Mouse (Mus musculus): ENCODE data around the gene Sohlh1.

Gene Sohlh1

DNA sequence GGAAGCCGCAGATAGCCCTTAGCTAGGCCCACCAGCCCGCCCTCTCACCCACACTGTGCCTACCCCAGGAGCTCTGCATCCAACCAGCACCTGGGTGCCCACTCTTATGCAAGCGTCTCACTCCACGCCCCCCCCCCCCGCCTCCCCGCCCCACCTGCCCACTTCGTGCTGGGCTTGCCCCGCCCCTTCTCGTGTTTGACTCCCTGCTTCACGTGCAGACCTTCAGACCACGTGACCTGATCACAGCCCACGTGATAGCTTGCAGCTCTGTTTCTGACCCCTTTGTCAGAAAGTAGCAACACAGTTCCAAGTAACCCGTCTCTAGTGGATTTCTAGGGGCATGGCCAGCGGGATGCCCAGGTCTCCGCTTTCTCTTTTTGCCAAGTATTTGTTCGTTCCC is at the start of gene Sohlh1:
Gene Sohlh1, minus strand, starts transcription at position 23 of the 400 bp plus-strand sequence.
- no peak for DNase-seq (ENCODE audit: low spot score in 2 of 2)

DNA sequence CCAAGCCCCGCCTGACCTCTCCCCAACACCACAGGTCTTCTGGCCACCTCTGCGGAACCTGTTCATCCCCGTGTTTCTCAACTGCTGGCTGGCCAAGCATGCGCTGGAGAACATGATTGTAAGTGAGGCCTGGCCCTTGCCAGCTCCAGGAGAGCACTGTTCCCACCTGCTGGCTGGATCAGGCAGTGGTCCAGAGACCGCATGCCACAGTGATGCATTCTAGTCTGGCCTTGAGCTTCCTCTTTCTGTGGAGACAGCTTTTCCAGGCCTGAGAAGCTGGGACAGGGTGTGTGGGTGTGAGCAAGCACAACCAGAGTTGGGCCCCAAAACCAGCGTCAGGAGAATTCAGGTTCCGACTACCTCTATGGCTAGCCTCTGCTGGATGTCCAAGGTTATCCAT is 45.4 kb upstream of the Sohlh1 start:
- no peak for DNase-seq (ENCODE audit: low spot score in 2 of 2)

DNA sequence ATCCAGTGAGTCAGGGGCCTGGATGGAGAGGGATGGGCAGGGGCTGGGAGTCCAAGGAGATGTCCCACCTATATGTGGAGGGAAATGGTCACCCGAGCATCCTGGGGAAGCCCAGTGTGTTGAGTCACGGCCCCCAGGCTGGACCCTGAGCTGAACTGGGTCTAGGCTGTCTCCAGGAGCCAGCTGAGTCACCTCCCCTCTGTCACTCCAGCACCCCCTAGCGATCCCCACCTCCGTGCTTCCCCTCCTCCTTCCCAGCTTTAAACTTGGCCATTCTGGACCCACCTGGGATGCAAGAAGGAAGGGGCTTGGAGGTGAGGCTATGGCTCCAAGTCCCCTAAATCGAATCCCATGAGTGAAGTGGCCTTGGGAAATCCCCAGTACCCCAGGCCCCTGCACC is 41.1 kb upstream of the Sohlh1 start:
- no peak for DNase-seq (ENCODE audit: low spot score in 2 of 2)

DNA sequence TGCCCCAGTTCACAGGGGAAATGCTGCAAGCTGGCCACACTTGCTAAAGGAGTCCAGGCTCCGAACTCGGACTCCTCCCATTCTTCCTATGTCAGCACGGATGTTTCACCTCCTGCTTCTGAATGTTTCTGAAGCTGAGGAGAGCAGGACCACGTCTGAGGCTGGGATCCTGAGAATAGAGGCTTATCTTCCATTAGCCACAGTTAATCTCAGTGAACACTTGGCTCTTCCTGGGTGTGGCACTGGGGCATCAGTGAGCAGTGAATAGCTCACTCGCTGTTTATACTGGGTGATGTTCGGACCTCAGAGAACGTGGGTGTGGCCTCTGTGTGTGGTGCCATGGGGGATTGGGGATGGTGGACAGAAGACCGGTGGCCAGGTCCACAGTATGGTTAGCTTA is 40.2 kb upstream of the Sohlh1 start:
- DNase-seq (ENCODE audit: low spot score in 2 of 2), result no peak

DNA sequence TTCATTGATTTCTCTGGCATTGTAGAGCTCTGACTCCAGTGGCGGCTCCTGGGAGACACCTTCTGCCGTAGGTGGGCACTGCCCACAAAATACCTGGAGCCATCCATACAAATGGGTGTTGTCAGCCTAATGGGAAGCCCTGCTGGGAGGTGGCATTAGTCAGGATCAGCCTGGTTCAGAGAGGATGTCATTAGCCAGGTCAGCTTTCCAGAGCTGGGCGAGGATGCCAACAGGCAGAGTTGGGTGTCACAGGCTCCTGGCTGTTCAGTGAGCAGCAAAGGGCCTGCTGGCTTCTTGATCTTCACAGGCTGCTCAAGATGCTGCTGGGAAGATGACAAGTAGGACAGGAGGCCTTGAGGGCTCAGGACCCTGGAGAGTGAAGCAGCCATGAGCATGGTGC is 37.7 kb upstream of the Sohlh1 start:
- DNase-seq (ENCODE audit: low spot score in 2 of 2), result no peak

DNA sequence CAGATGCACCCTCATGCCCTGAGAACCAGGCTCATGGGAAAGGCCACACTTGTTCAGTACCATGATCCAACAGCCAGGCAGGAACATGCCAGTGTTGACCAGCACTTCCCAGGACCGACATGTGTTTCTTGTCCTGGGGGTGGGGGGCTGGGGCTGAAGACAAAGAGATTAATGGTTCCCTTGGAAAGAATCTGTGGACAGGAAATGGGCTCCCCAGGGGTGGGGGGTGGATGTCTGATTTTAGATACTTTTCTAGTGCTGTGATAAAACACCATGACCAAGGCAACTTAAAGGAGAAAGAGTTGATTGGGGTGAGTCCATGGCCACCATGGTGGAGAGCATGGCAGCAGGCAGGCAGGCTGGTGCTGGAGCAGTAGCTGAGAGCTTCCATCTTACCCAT is 35.2 kb upstream of the Sohlh1 start:
- no peak for DNase-seq (ENCODE audit: low spot score in 2 of 2)

DNA sequence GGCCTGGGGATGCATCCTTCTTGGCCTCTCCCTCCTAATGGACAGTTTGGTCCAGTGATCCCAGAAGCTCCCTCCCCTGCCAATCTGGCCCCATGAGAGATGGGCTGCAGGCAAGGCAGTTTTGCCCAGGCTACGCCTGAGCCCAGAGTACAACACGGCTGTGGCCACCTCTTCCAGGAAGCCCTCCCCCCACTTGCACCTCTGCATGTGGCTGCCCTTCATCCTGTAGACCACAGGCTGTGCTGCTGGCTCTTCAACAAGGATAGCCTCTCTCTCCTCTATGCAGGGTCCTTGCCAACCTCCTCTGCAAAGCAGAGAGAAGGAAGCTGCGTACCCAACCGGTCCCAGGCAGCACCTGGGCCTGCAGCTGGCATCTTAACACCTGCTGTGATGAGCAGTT is 32.0 kb upstream of the Sohlh1 start:
- DNase-seq (ENCODE audit: low spot score in 2 of 2), result no peak

DNA sequence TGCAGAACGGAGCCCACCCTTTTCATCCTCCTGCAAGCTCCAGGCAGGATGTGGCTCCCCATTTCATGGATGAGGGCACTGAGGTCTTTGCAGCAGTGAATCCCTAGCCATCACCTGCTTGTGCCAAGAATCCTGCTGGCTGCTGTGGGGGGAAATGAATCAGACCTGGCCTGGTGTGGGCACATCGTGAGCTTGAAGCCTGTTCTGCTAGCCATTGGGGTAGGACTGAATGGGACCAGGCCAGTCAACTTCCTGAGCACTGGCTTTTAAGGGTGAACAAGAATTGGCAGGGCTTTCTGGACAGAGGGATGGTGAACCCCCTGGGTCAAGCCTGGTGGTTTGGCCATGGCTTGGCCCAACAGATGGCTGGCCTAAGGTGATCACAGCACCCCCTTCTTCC is 31.5 kb upstream of the Sohlh1 start:
- no peak for DNase-seq (ENCODE audit: low spot score in 2 of 2)

DNA sequence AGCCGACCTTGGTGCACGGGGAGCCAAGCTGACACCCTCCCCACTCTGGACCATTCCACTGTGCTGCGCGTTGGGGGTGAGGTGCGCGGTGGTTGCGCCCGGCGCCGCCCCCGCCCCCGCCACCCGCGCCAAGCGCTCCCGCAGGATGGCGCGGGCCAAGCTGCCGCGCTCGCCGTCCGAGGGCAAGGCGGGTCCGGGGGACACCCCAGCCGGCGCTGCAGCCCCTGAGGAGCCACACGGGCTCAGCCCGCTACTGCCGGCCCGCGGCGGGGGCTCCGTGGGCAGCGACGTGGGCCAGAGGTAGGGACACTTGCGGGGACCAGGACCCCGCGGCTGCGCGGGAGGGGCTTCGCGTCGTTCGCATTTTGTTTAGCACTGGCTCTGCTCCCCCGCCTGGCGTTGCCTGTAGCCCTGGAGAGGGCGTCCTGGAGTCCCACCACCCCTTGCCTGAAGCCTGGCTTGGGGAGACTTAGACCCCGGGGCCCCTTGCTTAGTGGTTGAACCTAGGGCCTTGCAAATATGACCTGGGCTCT is 30.8 kb upstream of the Sohlh1 start:
- no peak for DNase-seq (ENCODE audit: low spot score in 2 of 2)

DNA sequence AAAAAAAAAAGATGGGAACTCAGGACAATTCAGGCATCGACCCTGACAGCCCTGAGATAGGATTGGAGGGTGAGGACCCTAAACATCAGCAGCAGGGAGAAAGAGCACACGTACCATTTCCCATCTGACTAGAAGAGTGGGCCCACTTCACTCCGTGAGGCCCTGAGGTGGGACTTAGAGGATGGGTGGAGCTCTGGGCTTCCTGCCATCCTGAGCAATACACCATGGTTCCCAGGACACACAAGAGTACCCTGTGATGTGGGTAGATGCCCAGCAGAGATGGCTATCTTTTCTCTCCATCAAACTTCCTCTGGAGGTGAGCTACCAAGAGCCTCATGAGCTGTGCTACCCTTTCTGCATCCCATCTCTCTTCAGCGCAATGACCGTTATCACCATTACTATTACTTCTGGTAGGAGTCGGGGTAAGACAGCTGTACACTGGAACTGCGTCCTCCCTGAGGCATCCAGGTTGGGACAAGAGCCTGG is 30.2 kb upstream of the Sohlh1 start:
- no peak for DNase-seq (ENCODE audit: low spot score in 2 of 2)

DNA sequence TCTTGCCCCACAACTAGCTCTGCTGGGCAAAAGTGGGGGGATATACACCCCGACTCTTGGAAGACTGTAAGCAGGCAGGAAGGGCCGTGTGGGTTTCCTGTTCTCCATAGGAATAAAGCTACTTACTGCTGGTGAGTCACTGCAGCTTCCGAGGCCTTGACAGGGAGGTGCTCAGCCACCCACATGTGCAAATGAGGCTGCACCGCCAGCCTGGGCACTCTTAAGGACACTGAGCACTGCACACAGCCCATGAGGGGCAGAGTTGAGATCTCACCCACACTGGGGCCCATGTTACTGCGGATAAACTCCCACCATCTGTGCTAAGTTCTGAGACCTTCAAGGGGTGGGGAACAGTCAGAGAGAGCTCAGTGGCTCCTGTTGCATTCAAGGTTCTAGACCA is 19.6 kb upstream of the Sohlh1 start:
- no peak for DNase-seq (ENCODE audit: low spot score in 2 of 2)

DNA sequence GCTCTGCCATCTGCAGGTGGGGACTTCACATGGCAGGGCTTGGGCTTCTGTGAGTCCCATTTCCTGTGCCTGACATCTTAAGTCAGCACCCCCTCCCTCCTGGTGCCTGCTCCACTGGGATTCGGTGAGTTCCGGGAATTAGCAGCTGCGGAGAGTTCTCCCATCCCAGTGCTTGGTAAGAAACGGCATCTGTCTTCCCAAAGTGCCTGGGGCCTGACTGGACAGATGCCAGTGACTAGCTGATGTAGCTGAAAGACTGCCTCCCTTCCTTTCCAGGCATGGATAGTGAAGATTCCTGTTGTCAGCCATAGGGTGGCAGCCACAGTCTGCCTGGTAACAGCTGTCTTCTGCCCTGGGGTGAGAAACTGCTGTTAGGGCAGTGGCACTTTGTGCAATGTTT is 18.4 kb upstream of the Sohlh1 start:
- DNase-seq (ENCODE audit: low spot score in 2 of 2), result no peak

DNA sequence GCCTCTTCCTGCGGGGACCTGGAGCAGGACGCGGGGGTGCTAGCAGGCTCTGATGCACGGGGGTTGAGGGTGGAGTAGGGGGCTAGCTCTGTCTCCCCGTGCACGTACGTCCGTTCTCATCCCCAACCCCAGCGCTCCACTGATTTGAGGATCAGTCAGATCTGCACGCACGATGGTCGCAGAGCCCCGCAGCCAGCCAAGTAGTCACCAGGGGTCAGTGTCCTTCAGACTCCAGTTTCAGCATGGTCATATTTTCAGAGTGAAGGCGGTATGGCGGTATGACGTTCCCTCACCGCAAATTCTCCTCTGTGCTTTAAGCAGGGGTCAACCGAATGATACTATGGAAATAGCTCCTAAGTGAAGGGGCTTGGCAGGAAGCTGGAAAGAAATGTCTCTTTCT is 17.2 kb upstream of the Sohlh1 start:
- DNase-seq (ENCODE audit: low spot score in 2 of 2), result no peak

DNA sequence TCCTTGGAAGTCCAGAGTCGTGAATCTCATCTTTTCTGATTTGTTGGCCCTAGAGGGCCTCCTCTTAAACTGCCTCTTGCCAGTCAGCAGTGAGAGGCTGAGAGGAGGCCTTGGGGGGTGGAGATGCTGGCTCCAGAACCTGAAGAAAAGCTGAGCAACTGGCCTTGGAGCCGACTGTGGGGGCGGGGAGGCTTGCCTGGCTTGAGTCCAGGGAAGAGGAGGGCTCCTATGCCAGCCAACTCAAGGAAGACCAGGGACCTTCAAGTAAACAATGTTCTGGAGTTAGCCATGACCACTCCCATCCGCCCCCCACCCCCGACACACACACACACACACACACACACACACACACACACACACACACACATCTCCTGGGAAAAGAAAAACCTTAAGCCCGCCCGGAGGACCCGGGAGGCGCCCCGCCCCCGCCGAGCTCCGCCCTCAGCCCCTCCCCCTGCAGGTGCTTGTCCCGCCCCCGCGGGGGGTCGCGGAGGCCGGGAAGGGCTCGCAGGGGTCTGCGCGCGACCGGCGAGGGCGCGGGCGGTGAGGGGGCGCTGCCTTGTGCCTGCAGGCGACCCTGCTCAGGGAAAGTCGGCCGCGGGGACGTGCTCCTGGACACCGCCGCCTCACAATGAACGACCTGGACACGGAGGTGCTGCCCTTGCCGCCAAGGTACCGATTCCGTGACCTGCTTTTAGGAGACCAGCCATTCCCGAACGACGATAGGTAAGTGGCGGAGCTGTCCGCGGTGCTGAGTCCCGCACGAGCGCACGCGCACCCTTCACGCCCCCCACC is 16.5 kb upstream of the Sohlh1 start, which contains the start of gene Kcnt1:
Gene Kcnt1, plus strand, starts transcription at position 398 of the 795 bp plus-strand sequence.
- peak in 1 of 2 experiments; percentile 51 for DNase-seq (ENCODE audit: low spot score in 2 of 2)

DNA sequence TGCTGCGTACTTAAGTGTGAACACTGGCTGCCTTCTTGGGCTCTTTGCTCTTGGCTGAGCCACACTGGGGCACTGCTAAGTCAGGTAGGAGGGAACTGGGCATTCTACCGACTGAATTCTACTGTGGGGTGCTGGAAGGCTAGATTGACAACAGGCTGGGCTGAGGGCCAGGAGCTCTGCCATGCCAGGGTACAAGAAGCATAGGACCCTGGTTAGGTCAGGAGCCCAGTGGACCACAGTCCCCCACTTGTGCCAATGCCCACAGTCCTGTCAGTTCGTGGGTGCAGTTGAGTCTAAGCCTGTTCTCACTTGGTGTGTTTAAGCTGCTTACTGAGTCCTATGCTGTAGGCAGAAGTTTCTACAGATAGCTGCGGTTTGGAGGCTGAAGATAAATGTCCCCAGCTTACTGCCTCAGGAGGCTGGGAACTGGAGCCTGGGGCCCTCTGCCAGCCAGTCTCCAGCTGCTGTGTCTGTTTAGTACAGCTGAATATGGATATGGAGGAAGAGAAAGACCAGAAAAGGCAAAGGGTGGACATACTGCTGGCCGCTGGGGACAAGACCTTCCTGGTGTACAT is 15.7 kb upstream of the Sohlh1 start:
- DNase-seq (ENCODE audit: low spot score in 2 of 2), result no peak

DNA sequence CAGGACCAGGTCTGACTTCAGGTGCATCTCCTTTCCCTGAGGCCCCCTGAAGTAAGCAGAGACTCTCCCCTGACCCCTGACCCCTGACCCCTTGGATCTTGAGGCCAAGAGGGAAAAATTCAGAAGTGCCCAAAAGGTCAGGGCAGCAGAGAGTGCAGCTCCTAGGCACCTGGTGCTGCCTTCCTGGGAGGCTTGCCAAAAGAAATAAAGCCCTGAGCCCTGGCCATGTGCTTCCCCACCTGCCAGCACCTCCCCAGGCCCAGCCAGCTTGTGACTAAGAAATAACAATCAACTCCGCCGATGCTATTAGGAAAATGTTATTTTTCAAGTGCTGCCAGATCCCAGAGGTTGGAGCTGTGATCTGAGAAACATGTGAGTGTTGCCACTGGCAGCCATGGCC is 15.0 kb upstream of the Sohlh1 start:
- DNase-seq (ENCODE audit: low spot score in 2 of 2), result no peak

DNA sequence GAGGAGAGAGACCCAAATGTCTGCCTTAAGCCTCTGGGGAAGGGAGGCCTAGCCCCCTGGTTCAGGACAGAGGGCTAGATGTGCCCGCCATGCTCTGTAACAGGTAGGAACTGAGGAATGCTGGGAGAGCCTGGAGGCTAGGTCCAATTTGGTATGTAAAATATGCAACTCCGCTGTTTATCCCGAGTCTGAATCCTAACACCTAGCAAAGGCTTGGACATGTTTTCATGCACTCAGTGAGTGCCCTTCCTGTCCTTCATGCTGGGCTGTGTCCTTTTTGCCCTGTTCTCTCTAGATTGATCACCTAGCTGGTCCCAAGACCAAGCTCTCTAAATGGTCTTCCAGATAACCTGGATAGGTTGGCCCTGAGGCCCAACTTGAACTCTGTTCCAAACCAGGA is 12.8 kb upstream of the Sohlh1 start:
- DNase-seq (ENCODE audit: low spot score in 2 of 2), result no peak

DNA sequence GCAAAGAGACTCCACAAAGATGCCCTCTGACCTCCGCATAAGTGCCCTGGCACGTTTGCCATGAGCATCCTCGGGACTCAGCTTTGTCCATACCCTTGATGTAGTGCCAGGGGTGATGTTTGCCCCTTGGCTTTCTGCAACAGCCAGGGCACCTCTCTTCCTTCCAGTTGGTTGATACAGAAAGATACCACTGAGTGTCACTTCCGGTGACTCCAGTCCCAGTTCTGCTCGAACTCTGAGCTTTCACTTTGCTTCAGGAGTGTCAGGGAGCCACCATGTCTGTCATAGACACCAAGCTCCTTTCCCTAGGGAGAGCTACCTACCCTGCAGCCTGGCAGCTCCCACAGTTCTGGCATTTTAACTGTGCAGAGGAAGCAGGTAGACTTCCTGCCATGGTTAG is 7.0 kb upstream of the Sohlh1 start:
- DNase-seq (ENCODE audit: low spot score in 2 of 2), result no peak

DNA sequence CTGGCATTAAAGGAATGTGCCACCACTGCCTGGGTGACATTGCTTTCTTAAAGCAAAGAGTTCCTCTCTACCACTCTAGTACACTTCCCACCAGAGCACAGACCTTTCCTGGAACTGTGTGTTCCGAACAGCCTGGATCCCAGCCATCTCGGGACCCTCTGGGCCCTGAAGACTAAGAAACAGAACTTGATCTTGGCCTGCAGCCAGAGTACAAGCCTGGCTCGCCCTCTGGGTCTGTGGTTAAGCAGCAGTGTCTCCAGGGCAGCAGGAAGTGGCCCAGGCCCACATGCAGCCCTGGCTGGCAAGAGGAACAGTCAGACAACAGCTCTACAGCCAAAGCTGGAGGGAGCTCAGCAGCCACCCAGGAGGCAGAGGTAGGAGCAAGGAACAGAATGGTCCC is 5.6 kb upstream of the Sohlh1 start:
- peak in 1 of 2 experiments; percentile 61 for DNase-seq (ENCODE audit: low spot score in 2 of 2)

DNA sequence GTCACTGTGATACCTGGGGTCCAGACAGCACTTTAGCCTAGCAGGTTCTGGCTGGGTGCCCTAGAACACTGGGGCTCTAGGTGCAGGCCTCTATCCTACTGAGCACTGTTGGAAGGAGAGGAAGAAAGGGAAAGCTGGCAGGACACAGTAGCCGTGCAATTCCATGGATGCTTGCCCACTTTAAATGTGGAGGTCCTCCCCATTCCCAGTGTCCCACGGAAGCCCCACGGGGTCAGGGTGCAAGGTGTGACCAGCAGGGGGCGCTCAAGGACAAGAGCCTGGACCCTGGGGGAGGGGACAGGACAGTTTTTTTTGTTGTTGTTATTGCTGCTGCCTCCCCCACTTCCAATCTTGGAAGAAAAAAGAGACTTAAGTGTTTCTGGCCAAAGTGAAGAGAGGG is 3.3 kb upstream of the Sohlh1 start:
- DNase-seq (ENCODE audit: low spot score in 2 of 2), result no peak

DNA sequence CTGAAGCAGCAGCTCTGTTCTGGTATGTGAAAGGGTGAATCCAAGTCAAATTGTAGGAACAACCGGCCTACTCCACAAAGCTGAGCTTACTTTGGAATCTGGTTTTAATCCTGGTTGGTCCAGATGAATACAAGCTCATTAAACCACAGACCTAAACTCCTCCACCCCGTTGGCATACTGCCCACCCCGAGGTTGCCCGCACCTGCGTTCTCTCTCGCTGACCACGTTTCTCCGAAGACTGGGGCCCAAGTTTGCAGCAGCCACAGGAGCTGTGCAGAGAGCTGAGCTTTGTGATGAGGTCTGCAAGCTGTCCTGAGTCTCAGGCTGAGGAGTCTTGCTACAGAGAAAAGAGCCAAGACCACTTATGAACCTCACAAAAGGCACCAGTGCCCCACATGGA is 532 bp downstream of the Sohlh1 start:
- DNase-seq (ENCODE audit: low spot score in 2 of 2), result no peak

DNA sequence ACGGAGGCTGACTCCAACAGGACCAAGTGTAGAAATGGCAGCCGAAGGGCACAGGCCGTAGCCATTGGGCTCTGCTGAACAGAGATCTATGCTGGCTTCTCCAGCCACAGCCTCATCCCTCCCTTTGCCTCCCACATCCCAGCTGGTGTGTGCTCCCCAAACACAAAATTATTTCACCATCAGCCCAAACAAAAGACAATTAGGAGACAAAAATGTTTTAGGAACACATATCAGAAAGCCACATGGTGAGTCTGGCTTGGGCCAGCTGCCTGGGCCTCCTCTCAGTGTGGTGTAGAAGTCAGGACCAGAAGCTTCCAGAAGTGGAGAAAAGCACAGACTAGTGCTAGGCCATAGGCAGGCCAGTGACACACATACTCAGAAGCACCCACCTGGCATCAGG is 3.0 kb downstream of the Sohlh1 start:
- DNase-seq (ENCODE audit: low spot score in 2 of 2), result no peak

DNA sequence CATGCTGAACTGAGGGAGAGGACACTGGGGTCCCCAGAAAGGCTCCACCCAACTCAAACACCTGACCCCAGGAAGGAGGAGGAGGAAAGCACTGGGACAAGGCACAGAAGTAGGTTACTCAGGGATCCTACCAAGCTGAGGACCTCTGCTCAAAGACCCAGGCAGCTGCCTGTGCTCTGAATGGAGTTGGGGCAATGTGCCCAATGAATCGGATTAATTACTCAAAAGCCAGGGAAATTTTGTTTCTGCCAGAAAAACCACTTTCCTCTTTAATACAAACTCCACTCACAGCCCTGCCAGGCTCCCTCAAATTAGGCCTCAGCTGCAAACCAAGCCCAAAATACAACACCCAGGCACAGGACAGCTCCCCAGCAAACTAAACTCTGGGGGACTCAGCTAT is 4.3 kb downstream of the Sohlh1 start:
- no peak for DNase-seq (ENCODE audit: low spot score in 2 of 2)
